Mouse (Mus musculus): ENCODE results near the gene Ak2. TPM values are rescaled to one million over a fixed set of nuclear protein-coding genes. Genes with fewer than 3 reads are reported as not detected.

Gene Ak2
- total RNA-seq, 1 experiment: 177 TPM

GRCm38 (mm10) chr4:129020454-129020853, 28.7 kb downstream of the Ak2 start:
- no peak overlapping the region for H3K4me3 ChIP-seq (ENCODE audit: insufficient read depth in 1 of 2, low read depth in 1 of 2, low read length in 2 of 2, poor library complexity in 1 of 2, severe bottlenecking in 1 of 2)
- in situ Hi-C loops (cut with MboI; ENCODE audit: low sequenced_read_pairs in 2 of 2, unreplicated experiment in 2 of 2): no loop called here
- DNase-seq (ENCODE audit: low read depth, low spot score): no peak
- H3K36me3 ChIP-seq (ENCODE audit: control insufficient read depth, insufficient read depth, low read length, poor library complexity, severe bottlenecking): no peaks in the 10 kb centered on the region
- no peak overlapping the region for H3K27ac ChIP-seq (ENCODE audit: insufficient read depth, low read depth, low read length, poor library complexity, severe bottlenecking)
- H3K9ac ChIP-seq (ENCODE audit: insufficient read depth, low read depth, low read length, poor library complexity, severe bottlenecking): no peak overlapping the region
- H3K4me1 ChIP-seq (ENCODE audit: control insufficient read depth in 2 of 2, insufficient read depth in 2 of 2, low read length in 2 of 2, poor library complexity in 1 of 2): peaks cover 0 to 5% of the 10 kb centered on the region in 2 experiments; a peak in 2 of 4 replicates
- TF ChIP-seq CHD2 (IDR thresholded peaks at IDR 0.05; ENCODE audit: low read depth, low read length) (no peak), ZC3H11A (IDR thresholded peaks at IDR 0.05; ENCODE audit: borderline replicate concordance, low read depth, low read length) (no peak)
- no peaks in the 10 kb centered on the region for H3K9me3 ChIP-seq (ENCODE audit: control insufficient read depth, insufficient read depth, low read depth, low read length)

GRCm38 (mm10) chr4:129021426-129021825, 29.7 kb downstream of the Ak2 start:
- in situ Hi-C loops (cut with MboI; ENCODE audit: low sequenced_read_pairs in 2 of 2, unreplicated experiment in 2 of 2): no loop called here
- Histone ChIP-seq H3K4me1 (ENCODE audit: control insufficient read depth in 2 of 2, insufficient read depth in 2 of 2, low read length in 2 of 2, poor library complexity in 1 of 2) (peaks cover 0 to 3% of the 10 kb centered on the region in 2 experiments; a peak in 2 of 4 replicates), H3K9ac (ENCODE audit: insufficient read depth, low read depth, low read length, poor library complexity, severe bottlenecking) (no peak overlapping the region), H3K27ac (ENCODE audit: insufficient read depth, low read depth, low read length, poor library complexity, severe bottlenecking) (no peak overlapping the region), H3K4me3 (ENCODE audit: insufficient read depth in 1 of 2, low read depth in 1 of 2, low read length in 2 of 2, poor library complexity in 1 of 2, severe bottlenecking in 1 of 2) (no peak overlapping the region), H3K9me3 (ENCODE audit: control insufficient read depth, insufficient read depth, low read depth, low read length) (no peaks in the 10 kb centered on the region), H3K36me3 (ENCODE audit: control insufficient read depth, insufficient read depth, low read length, poor library complexity, severe bottlenecking) (no peaks in the 10 kb centered on the region)
- TF ChIP-seq ZNF384 (IDR thresholded peaks at IDR 0.05; ENCODE audit: low read depth, low read length): no peak
- no peak for TF ChIP-seq CHD2 (IDR thresholded peaks at IDR 0.05; ENCODE audit: low read depth, low read length)
- no peak for TF ChIP-seq HCFC1 (IDR thresholded peaks at IDR 0.05; ENCODE audit: borderline replicate concordance, insufficient read depth, low read length)
- no peak for TF ChIP-seq MAFK (IDR thresholded peaks at IDR 0.05; ENCODE audit: insufficient read depth, low read depth, low read length)
- no peak for DNase-seq (ENCODE audit: low read depth, low spot score)

- in situ Hi-C loops (cut with MboI; ENCODE audit: low sequenced_read_pairs in 2 of 2, unreplicated experiment in 2 of 2): no loop called here
- Histone ChIP-seq H3K4me1 (ENCODE audit: control insufficient read depth in 2 of 2, insufficient read depth in 2 of 2, low read length in 2 of 2, poor library complexity in 1 of 2) (peaks cover 0 to 3% of the 10 kb centered on the region in 2 experiments; a peak in 2 of 4 replicates), H3K36me3 (ENCODE audit: control insufficient read depth, insufficient read depth, low read length, poor library complexity, severe bottlenecking) (no peaks in the 10 kb centered on the region), H3K4me3 (ENCODE audit: insufficient read depth in 1 of 2, low read depth in 1 of 2, low read length in 2 of 2, poor library complexity in 1 of 2, severe bottlenecking in 1 of 2) (no peak overlapping the region), H3K27ac (ENCODE audit: insufficient read depth, low read depth, low read length, poor library complexity, severe bottlenecking) (no peak overlapping the region), H3K9me3 (ENCODE audit: control insufficient read depth, insufficient read depth, low read depth, low read length) (no peaks in the 10 kb centered on the region), H3K9ac (ENCODE audit: insufficient read depth, low read depth, low read length, poor library complexity, severe bottlenecking) (no peak overlapping the region)
- TF ChIP-seq MAFK (IDR thresholded peaks at IDR 0.05; ENCODE audit: insufficient read depth, low read depth, low read length) (no peak), ZNF384 (IDR thresholded peaks at IDR 0.05; ENCODE audit: low read depth, low read length) (no peak), CHD2 (IDR thresholded peaks at IDR 0.05; ENCODE audit: low read depth, low read length) (no peak), ZC3H11A (IDR thresholded peaks at IDR 0.05; ENCODE audit: borderline replicate concordance, low read depth, low read length) (no peak), HCFC1 (IDR thresholded peaks at IDR 0.05; ENCODE audit: borderline replicate concordance, insufficient read depth, low read length) (no peak)
- DNase-seq (ENCODE audit: low read depth, low spot score): no peak
Observed at GRCm38 (mm10) chr4:129021886-129022285, 30.1 kb downstream of the Ak2 start.

GRCm38 (mm10) chr4:129023884-129024283, 32.1 kb downstream of the Ak2 start:
- no peak overlapping the region for H3K4me3 ChIP-seq (ENCODE audit: insufficient read depth in 1 of 2, low read depth in 1 of 2, low read length in 2 of 2, poor library complexity in 1 of 2, severe bottlenecking in 1 of 2)
- TF ChIP-seq ZC3H11A (IDR thresholded peaks at IDR 0.05; ENCODE audit: borderline replicate concordance, low read depth, low read length) (no peak), ZNF384 (IDR thresholded peaks at IDR 0.05; ENCODE audit: low read depth, low read length) (no peak), MAFK (IDR thresholded peaks at IDR 0.05; ENCODE audit: insufficient read depth, low read depth, low read length) (no peak), HCFC1 (IDR thresholded peaks at IDR 0.05; ENCODE audit: borderline replicate concordance, insufficient read depth, low read length) (no peak), CHD2 (IDR thresholded peaks at IDR 0.05; ENCODE audit: low read depth, low read length) (no peak)
- H3K9ac ChIP-seq (ENCODE audit: insufficient read depth, low read depth, low read length, poor library complexity, severe bottlenecking): no peak overlapping the region
- no peaks in the 10 kb centered on the region for H3K9me3 ChIP-seq (ENCODE audit: control insufficient read depth, insufficient read depth, low read depth, low read length)
- H3K27ac ChIP-seq (ENCODE audit: insufficient read depth, low read depth, low read length, poor library complexity, severe bottlenecking): no peak overlapping the region
- no peaks in the 10 kb centered on the region for H3K4me1 ChIP-seq (ENCODE audit: control insufficient read depth in 2 of 2, insufficient read depth in 2 of 2, low read length in 2 of 2, poor library complexity in 1 of 2)
- H3K36me3 ChIP-seq (ENCODE audit: control insufficient read depth, insufficient read depth, low read length, poor library complexity, severe bottlenecking): no peaks in the 10 kb centered on the region
- in situ Hi-C loops (cut with MboI; ENCODE audit: low sequenced_read_pairs in 2 of 2, unreplicated experiment in 2 of 2): no loop called here
- DNase-seq (ENCODE audit: low read depth, low spot score): no peak

GRCm38 (mm10) chr4:129024775-129025174, 33.0 kb downstream of the Ak2 start:
- TF ChIP-seq CHD2 (IDR thresholded peaks at IDR 0.05; ENCODE audit: low read depth, low read length): no peak
- no peak for TF ChIP-seq ZC3H11A (IDR thresholded peaks at IDR 0.05; ENCODE audit: borderline replicate concordance, low read depth, low read length)
- no peak for TF ChIP-seq HCFC1 (IDR thresholded peaks at IDR 0.05; ENCODE audit: borderline replicate concordance, insufficient read depth, low read length)
- no peak for TF ChIP-seq MAFK (IDR thresholded peaks at IDR 0.05; ENCODE audit: insufficient read depth, low read depth, low read length)
- TF ChIP-seq ZNF384 (IDR thresholded peaks at IDR 0.05; ENCODE audit: low read depth, low read length): no peak
- Histone ChIP-seq H3K9ac (ENCODE audit: insufficient read depth, low read depth, low read length, poor library complexity, severe bottlenecking) (no peak overlapping the region), H3K36me3 (ENCODE audit: control insufficient read depth, insufficient read depth, low read length, poor library complexity, severe bottlenecking) (no peaks in the 10 kb centered on the region), H3K9me3 (ENCODE audit: control insufficient read depth, insufficient read depth, low read depth, low read length) (no peaks in the 10 kb centered on the region), H3K4me3 (ENCODE audit: insufficient read depth in 1 of 2, low read depth in 1 of 2, low read length in 2 of 2, poor library complexity in 1 of 2, severe bottlenecking in 1 of 2) (no peak overlapping the region), H3K4me1 (ENCODE audit: control insufficient read depth in 2 of 2, insufficient read depth in 2 of 2, low read length in 2 of 2, poor library complexity in 1 of 2) (no peaks in the 10 kb centered on the region), H3K27ac (ENCODE audit: insufficient read depth, low read depth, low read length, poor library complexity, severe bottlenecking) (no peak overlapping the region)
- no peak for DNase-seq (ENCODE audit: low read depth, low spot score)
- in situ Hi-C loops (cut with MboI; ENCODE audit: low sequenced_read_pairs in 2 of 2, unreplicated experiment in 2 of 2): no loop called here
